Mouse (Mus musculus) liver, adult 2 months (tissue): ENCODE data around the gene Pepd. TPM values are rescaled to one million over a fixed set of nuclear protein-coding genes. Genes with fewer than 3 reads are reported as not detected.

Source experiments
- DNase-seq: peaks from one replicate; pipeline ENCODE4 v3.0.0-alpha.2; 2011; ENCODE audit warnings: low read depth, low spot score; ENCODE audit errors: extremely low read depth
- H3K27ac ChIP-seq: fragments of 200-500 bp; replicated peaks from 2 replicates; pipeline ENCODE4 v1.5.1; 2012; ENCODE audit warnings: low read depth, mild to moderate bottlenecking, control low read depth, inconsistent platforms, low read length; ENCODE audit not compliant: insufficient read depth
- H3K27me3 ChIP-seq: fragments of 200-500 bp; 2 replicates; pipeline ENCODE4 v1.6.1; 2012; ENCODE audit warnings: mild to moderate bottlenecking, moderate library complexity, low read length, inconsistent platforms; ENCODE audit not compliant: control insufficient read depth, insufficient read depth
- H3K36me3 ChIP-seq: fragments of 200-500 bp; 2 replicates; pipeline ENCODE4 v1.6.1; 2012; ENCODE audit warnings: low read length, inconsistent platforms; ENCODE audit not compliant: control insufficient read depth, insufficient read depth
- H3K4me1 ChIP-seq: fragments of 200-500 bp; 2 replicates; pipeline ENCODE4 v1.6.1; 2011; ENCODE audit warnings: low read length; ENCODE audit not compliant: control insufficient read depth, insufficient read depth
- H3K4me3 ChIP-seq: fragments of 200-500 bp; 2 replicates; pipeline ENCODE4 v1.5.1; 2011; ENCODE audit warnings: low read depth, mild to moderate bottlenecking, control low read depth, low read length, moderate library complexity; ENCODE audit not compliant: insufficient read depth
- H3K79me2 ChIP-seq: fragments of 200-500 bp; 2 replicates; pipeline ENCODE4 v1.6.1; 2012; ENCODE audit warnings: inconsistent platforms, mild to moderate bottlenecking, low read length, moderate library complexity; ENCODE audit not compliant: control insufficient read depth, insufficient read depth
- H3K9ac ChIP-seq: fragments of 200-500 bp; 2 replicates; pipeline ENCODE4 v1.6.1; 2012; ENCODE audit warnings: low read depth, mild to moderate bottlenecking, control low read depth, inconsistent platforms, low read length
- CTCF ChIP-seq: fragments of 200-500 bp; IDR thresholded peaks from 2 replicates; pipeline ENCODE4 v1.5.1; 2011; ENCODE audit warnings: low read depth, low read length, control low read depth
- POLR2A ChIP-seq: fragments of 200-500 bp; IDR thresholded peaks from 2 replicates; pipeline ENCODE4 v1.6.1; 2011; ENCODE audit warnings: low read length, control low read depth; ENCODE audit not compliant: insufficient read depth; ENCODE audit errors: extremely low read depth
- WGBS: fragments of 180-500 bp; shearing (Covaris S2); methylation state at CpG from one replicate; pipeline ENCODE4 v1.1.7; 2018; 5-methylcytosine and 5-hydroxymethylcytosine counted together
- polyA plus RNA-seq: library from polyadenylated mRNA; depleted of rRNA; stranded (reverse); fragments of >200 nt; gene quantifications from 2 replicates; pipeline ENCODE4 v1.2.3, GENCODE M21; 2012
- total RNA-seq: library from RNA; depleted of rRNA; stranded (reverse); fragments of >200 nt; gene quantifications from 2 replicates; pipeline ENCODE4 v1.2.3, GENCODE M21; 2014

The Pepd gene
- total and polyA plus RNA-seq, 2 experiments, result 71.9 to 76.2 TPM

DNA sequence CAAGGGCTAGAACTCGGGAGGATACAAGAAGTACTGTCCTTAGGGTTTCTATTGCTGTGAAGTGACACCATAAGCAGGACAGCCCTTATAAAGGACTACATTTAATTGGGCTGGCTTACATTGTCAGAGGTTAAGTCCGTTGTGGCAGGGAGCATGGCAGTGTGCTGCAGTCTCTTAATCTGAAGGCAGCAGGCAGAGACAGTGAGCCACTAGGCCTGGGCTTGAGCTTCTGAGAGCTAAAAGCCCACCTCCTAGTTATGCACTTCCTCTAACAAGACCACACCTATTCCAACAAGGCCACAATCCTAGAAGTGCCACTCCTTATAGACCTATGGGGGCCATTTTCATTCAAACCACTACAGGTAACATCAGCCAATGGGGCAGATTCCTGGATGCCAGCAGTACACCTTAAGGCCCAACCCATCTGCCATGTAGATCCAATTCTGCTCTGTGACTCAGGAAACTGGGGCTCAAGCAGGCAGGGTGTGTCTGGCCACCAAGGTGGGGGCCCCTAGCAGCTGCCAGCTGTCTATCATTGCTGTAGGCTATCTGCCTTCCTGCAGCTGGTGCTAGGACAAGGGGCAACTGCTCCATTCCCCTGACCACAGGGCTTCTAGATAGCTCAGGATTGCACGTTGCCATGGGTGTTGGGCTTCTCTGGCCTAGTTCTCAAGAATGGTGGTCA is 56.7 kb downstream of the Pepd start:
- H3K27ac ChIP-seq, result no peak overlapping the region
- H3K4me3 ChIP-seq, result no peak overlapping the region
- no peaks in the 10 kb centered on the region for H3K4me1 ChIP-seq
- no peak overlapping the region for H3K9ac ChIP-seq
- no peak for TF ChIP-seq POLR2A
- TF ChIP-seq CTCF, result no peak
- H3K27me3 ChIP-seq, result no peaks in the 10 kb centered on the region
- no peak for DNase-seq
- WGBS, result 95% methylated on average over 3 of the region's 3 CpGs
- H3K36me3 ChIP-seq, result peaks cover 13% of the 10 kb centered on the region; the same call in 1 of the 2 replicates
- H3K79me2 ChIP-seq, result no peaks in the 10 kb centered on the region

DNA sequence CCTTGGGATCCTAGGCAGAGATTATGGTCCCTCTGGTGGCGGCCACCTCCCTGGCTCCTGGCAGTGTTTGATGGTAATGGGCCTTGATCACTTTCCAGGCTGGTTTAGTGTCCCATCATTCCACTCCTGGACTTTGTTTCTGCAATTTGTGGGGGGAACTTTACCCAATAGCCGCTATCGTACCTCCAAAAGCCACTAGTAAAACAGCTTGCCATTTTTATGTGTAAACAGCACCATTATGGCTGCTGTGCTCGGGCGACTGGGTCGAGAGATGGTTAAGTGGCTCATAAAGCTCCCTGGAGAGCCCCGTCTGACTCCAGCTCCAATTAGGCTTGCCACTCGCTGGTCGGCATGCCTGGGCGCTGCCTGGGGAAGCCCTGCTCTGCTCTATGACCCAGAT is 59.6 kb downstream of the Pepd start:
- Histone ChIP-seq H3K79me2 (no peaks in the 10 kb centered on the region), H3K27me3 (no peaks in the 10 kb centered on the region), H3K27ac (no peak overlapping the region), H3K4me3 (no peak overlapping the region), H3K36me3 (peaks cover 11% of the 10 kb centered on the region; the same call in 1 of the 2 replicates), H3K4me1 (no peaks in the 10 kb centered on the region), H3K9ac (no peak overlapping the region)
- WGBS, result 95% methylated on average over 10 of the region's 10 CpGs
- DNase-seq, result no peak
- TF ChIP-seq CTCF, result no peak
- TF ChIP-seq POLR2A, result no peak

DNA sequence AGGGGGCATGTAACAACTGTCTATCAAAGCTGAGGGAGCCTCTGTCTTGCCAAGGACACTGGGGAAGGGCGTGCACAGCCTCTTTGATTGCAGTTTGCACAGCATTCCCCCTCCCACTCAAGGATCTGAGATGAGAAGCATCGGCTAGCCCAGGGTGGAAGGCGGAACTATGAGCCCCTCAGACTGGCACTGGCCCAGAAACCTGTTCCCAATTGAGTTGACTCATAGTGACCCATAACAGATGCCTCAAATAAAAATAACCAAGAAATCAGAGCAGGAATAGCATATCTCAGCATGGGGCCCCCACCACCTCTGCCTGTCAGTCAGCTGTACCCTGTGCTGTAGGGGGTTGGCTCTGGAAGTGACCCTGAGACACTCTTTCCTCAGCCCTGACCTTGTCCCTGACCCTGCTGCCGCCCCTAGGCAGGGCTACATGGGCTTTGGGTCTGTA is 60.8 kb downstream of the Pepd start:
- H3K27ac ChIP-seq, result no peak overlapping the region
- no peaks in the 10 kb centered on the region for H3K4me1 ChIP-seq
- H3K36me3 ChIP-seq, result peaks cover 11% of the 10 kb centered on the region; the same call in 1 of the 2 replicates
- TF ChIP-seq CTCF (no peak), POLR2A (no peak)
- H3K9ac ChIP-seq, result no peak overlapping the region
- WGBS, result 86% methylated on average over 4 of the region's 4 CpGs
- H3K4me3 ChIP-seq, result no peak overlapping the region
- H3K79me2 ChIP-seq, result no peaks in the 10 kb centered on the region
- no peaks in the 10 kb centered on the region for H3K27me3 ChIP-seq
- DNase-seq, result no peak

DNA sequence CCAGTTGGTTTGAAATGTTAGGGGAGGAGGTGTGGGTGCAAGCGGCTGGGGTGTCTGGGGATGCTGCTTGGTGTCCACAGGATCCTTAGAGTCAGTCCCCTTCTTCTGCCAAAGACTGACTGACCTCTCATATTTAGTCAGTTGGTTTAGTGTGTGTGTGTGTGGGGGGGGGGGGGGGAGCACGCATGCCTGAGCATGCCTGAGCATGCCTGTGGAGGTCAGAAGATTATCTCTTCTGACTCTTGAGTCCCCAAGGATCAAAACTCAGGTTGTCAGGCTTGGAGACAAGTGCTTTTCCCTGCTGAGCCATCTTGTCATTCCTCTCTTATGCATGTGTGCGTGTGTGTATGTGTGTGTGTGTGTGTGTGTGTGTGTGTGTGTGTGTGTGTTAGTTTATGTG is 61.7 kb downstream of the Pepd start:
- Histone ChIP-seq H3K36me3 (peaks cover 11% of the 10 kb centered on the region; the same call in 1 of the 2 replicates), H3K79me2 (no peaks in the 10 kb centered on the region), H3K27me3 (no peaks in the 10 kb centered on the region), H3K4me3 (no peak overlapping the region), H3K9ac (no peak overlapping the region), H3K4me1 (no peaks in the 10 kb centered on the region), H3K27ac (no peak overlapping the region)
- 93% methylated on average over 3 of the region's 3 CpGs for WGBS
- TF ChIP-seq POLR2A (no peak), CTCF (no peak)
- DNase-seq, result no peak

DNA sequence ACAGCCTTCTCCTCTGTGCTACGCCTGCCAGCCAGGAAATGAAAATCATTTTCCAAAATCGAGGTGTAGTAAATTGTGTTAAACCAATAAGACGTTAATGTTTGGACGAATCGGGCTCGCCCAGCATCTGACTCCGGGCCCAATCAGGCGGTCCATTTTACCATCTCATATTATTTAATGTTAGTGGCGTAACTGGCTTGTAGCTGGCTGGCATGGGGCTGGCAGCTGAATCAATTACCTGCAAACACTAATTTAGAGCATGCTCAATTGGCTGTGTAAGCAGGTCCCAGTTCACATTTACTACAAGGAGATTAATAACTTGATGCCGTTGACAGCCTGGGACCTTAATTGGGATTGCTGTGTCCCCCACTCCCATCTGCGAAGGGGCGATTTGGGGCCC is 63.7 kb downstream of the Pepd start:
- Histone ChIP-seq H3K36me3 (peaks cover 4% of the 10 kb centered on the region; the same call in 1 of the 2 replicates), H3K9ac (no peak overlapping the region), H3K4me1 (no peaks in the 10 kb centered on the region), H3K79me2 (no peaks in the 10 kb centered on the region), H3K27ac (no peak overlapping the region), H3K4me3 (no peak overlapping the region), H3K27me3 (no peaks in the 10 kb centered on the region)
- no peak for DNase-seq
- TF ChIP-seq POLR2A (no peak), CTCF (no peak)
- WGBS, result 95% methylated on average over 12 of the region's 12 CpGs

DNA sequence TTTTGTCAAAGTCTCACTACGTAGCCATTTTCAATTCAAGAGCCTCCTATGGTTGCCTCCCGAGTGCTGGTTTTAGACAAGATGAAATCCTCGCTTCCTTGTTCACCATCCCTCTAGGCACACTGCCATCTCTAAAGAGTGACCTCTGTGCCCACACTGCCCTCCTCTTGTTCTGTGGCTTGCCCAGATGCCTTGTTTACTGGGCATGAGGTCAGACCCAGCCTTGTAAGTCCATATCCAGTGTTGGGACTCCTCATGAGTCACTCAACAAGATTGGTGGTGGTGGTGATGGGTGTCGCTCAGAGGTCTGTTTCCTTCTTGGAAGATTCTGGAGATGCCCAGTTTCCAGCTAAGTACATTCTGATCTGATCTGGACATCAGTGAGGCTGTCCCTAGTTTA is 65.2 kb downstream of the Pepd start:
- Histone ChIP-seq H3K36me3 (no peaks in the 10 kb centered on the region), H3K4me1 (no peaks in the 10 kb centered on the region), H3K27ac (no peak overlapping the region), H3K27me3 (no peaks in the 10 kb centered on the region), H3K9ac (no peak overlapping the region), H3K4me3 (no peak overlapping the region), H3K79me2 (no peaks in the 10 kb centered on the region)
- TF ChIP-seq CTCF (no peak), POLR2A (no peak)
- WGBS, result 92% methylated on average over 4 of the region's 4 CpGs
- DNase-seq, result peak; percentile 8
